Comparison of ENCODE assay signal across 20 mouse cellular contexts in genomic region chr9:7903262-7903661, GRCm38 (mm10). TPM values are rescaled to one million over a fixed set of nuclear protein-coding genes. Genes with fewer than 3 reads are reported as not detected.
DNase-seq lines count a peak whose midpoint lies in the region; ATAC-seq and TF ChIP-seq lines count a peak whose summit lies in the region.
"Had no signal": no experiment of that assay in that cellular context is flagged by ENCODE, and none has a peak within 500 bp of the region (broad histone marks: within the 10 kb centered on the region; RNA-seq: fewer than 3 reads in every experiment).

No protein-coding gene starts in this region.

- no peaks in the 10 kb centered on the region for H3K36me3 ChIP-seq in lung, embryonic 16.5 days (ENCODE audit: control insufficient read depth, insufficient read depth, low read length)
- H3K36me3 ChIP-seq in limb, embryonic 10.5 days, result no peaks in the 10 kb centered on the region
- H3K36me3 ChIP-seq: forebrain, embryonic 10.5 days; G1E; heart, embryonic 13.5 days had no signal

- ATAC-seq in lung, embryonic 16.5 days (ENCODE audit: low read depth), result 0 out of 2 replicates have a peak, but pooled peaks have one; percentile 11
- 0 out of 2 replicates have a peak, but pooled peaks have one; percentile 23 for ATAC-seq in megakaryocyte progenitor cell, adult 5-6 weeks (replicated peaks; ENCODE audit: poor library complexity)

- no peaks in the 10 kb centered on the region for H3K27me3 ChIP-seq in lung, embryonic 16.5 days (ENCODE audit: control insufficient read depth, insufficient read depth, low read depth, low read length)
- no peaks in the 10 kb centered on the region for H3K27me3 ChIP-seq in limb, embryonic 10.5 days (ENCODE audit: low read depth, poor library complexity, severe bottlenecking)
- no peaks in the 10 kb centered on the region for H3K27me3 ChIP-seq in cerebellum, adult 2 months (ENCODE audit: control insufficient read depth, insufficient read depth, low read length)
- H3K27me3 ChIP-seq: heart, embryonic 13.5 days had no signal

- no peak overlapping the region for H3K4me2 ChIP-seq in lung, embryonic 16.5 days (ENCODE audit: low read depth, low read length)
- H3K4me2 ChIP-seq: heart, embryonic 13.5 days; hindbrain, embryonic 14.5 days had no signal

- peak; percentile 59 for DNase-seq in heart, adult 11 months
- no peak for DNase-seq in heart, postnatal 14 days
- no peak for DNase-seq in lung, postnatal 14 days
- DNase-seq in limb, embryonic 10.5 days (ENCODE audit: low spot score), result no peak
- no peak for DNase-seq in left cerebral cortex, adult 8-10 months (ENCODE audit: low spot score in 2 of 2)
- DNase-seq in cerebellum, adult 2 months, result no peak
- DNase-seq: adrenal gland, postnatal 14 days; cerebellum, postnatal 14 days; embryo, embryonic 11 days; heart, adult 18-20 months; heart, postnatal 36 days; kidney, adult 8-10 months; lung, adult 2 months; thymus, postnatal 36 days had no signal

- intact Hi-C loops in heart, postnatal 14 days (cut with DNase I), result loop anchor here (10.0 kb wide), 1 partner anchor 302 kb away; no protein-coding TSS in a partner anchor

- H3K9ac ChIP-seq in lung, embryonic 16.5 days (ENCODE audit: low read length), result no peak overlapping the region
- H3K9ac ChIP-seq: heart, embryonic 13.5 days; hindbrain, embryonic 14.5 days had no signal

- no peak for TF ChIP-seq POLR2A in cerebellum, adult 2 months (IDR thresholded peaks at IDR 0.05; ENCODE audit: borderline replicate concordance, insufficient read depth, low read length)

- H3K4me3 ChIP-seq in lung, embryonic 16.5 days (ENCODE audit: low read length), result no peak overlapping the region
- H3K4me3 ChIP-seq in limb, embryonic 10.5 days, result no peak overlapping the region
- H3K4me3 ChIP-seq in cerebellum, adult 2 months (replicated peaks; ENCODE audit: insufficient read depth, low read depth, low read length), result no peak overlapping the region
- H3K4me3 ChIP-seq: forebrain, embryonic 10.5 days; heart, embryonic 13.5 days had no signal

- TF ChIP-seq CTCF in cerebellum, adult 2 months (IDR thresholded peaks at IDR 0.05; ENCODE audit: borderline replicate concordance, insufficient read depth, low read depth, low read length), result no peak

- H3K4me1 ChIP-seq in lung, embryonic 16.5 days (replicated peaks; ENCODE audit: control insufficient read depth, insufficient read depth, low read length), result peaks cover 8% of the 10 kb centered on the region
- peaks cover 29% of the 10 kb centered on the region for H3K4me1 ChIP-seq in limb, embryonic 10.5 days
- H3K4me1 ChIP-seq in cerebellum, adult 2 months (ENCODE audit: control insufficient read depth, insufficient read depth, low read length), result no peaks in the 10 kb centered on the region

- peak overlapping the region; percentile 53 for H3K27ac ChIP-seq in lung, embryonic 16.5 days (ENCODE audit: low read length)
- peak overlapping the region; percentile 77 for H3K27ac ChIP-seq in limb, embryonic 10.5 days
- H3K27ac ChIP-seq in cerebellum, adult 2 months (ENCODE audit: insufficient read depth, low read length), result no peak overlapping the region
- H3K27ac ChIP-seq: forebrain, embryonic 10.5 days; heart, embryonic 13.5 days; hindbrain, embryonic 14.5 days had no signal

- no peaks in the 10 kb centered on the region for H3K9me3 ChIP-seq in lung, embryonic 16.5 days (ENCODE audit: control insufficient read depth, low read length)
- no peaks in the 10 kb centered on the region for H3K9me3 ChIP-seq in limb, embryonic 10.5 days (replicated peaks)
- H3K9me3 ChIP-seq: forebrain, embryonic 10.5 days; G1E; heart, embryonic 13.5 days had no signal

- 47% methylated on average over 2 of the region's 2 CpGs for WGBS in lung, embryonic 16.5 days
- 53% methylated on average over 2 of the region's 2 CpGs for WGBS in limb, embryonic 10.5 days
- WGBS in cerebellum, adult 2 months, result 84% methylated on average over 2 of the region's 2 CpGs

RNA-seq across cellular contexts. Expression of gene Birc3, which starts 30.3 kb away (rescaled TPM):
- total RNA-seq in heart, postnatal 14 days (2021), result 10 to 100 TPM in 1 of 2 experiments, 1 to 10 TPM in 1; 8.9 to 10.3 TPM
- 10.5 and 11.9 TPM in 2 replicates for polyA plus RNA-seq in lung, embryonic 16.5 days (2015; fragmentation: Nextera tagmentation; extraction: Ambion mirVana)
- 7.4 and 8.2 TPM in 2 replicates for polyA plus RNA-seq in limb, embryonic 10.5 days (2016; fragmentation: Nextera tagmentation; extraction: Ambion mirVana)
- 34.4 and 38.0 TPM in 2 replicates for total RNA-seq in megakaryocyte progenitor cell, adult 5-6 weeks (2015)
- total RNA-seq in megakaryocyte progenitor cell, adult 5-6 weeks (2017), result 25.5 and 31.8 TPM in 2 replicates
- total RNA-seq in left cerebral cortex, adult 8-10 months (2022), result 1 to 10 TPM; 1.9 to 4.3 (median 3.3) TPM
- polyA plus RNA-seq in cerebellum, adult 2 months (2012; rRNA removed), result 2.0 and 2.4 TPM in 2 replicates
